ENCODE assay signal across 8 mouse cellular contexts in genomic region chr9:96118861-96119772, GRCm38 (mm10). TPM values are rescaled to one million over a fixed set of nuclear protein-coding genes. Genes with fewer than 3 reads are reported as not detected.
DNase-seq lines count a peak whose midpoint lies in the region; ATAC-seq and TF ChIP-seq lines count a peak whose summit lies in the region.

Gk5 (plus strand) TSS chr9:96119362.

- no peaks in the 10 kb centered on the region for H3K9me3 ChIP-seq in hindbrain, embryonic 10.5 days
- H3K9me3 ChIP-seq in lung, postnatal 0 days (ENCODE audit: low read length) = no peaks in the 10 kb centered on the region

- ATAC-seq in frontal cortex, adult (ENCODE audit: low TSS enrichment) = peak; percentile 99
- ATAC-seq in lung, postnatal 0 days = peak; percentile 100

- H3K27me3 ChIP-seq in hindbrain, embryonic 10.5 days (ENCODE audit: insufficient read depth, poor library complexity, severe bottlenecking) = peaks cover 9% of the 10 kb centered on the region
- no peaks in the 10 kb centered on the region for H3K27me3 ChIP-seq in lung, postnatal 0 days (replicated peaks; ENCODE audit: insufficient read depth, low read length)

- peak within 1 kb of the TSS; percentile 85 for H3K27ac ChIP-seq in hindbrain, embryonic 10.5 days
- no peak within 1 kb of the TSS for H3K27ac ChIP-seq in lung, postnatal 0 days (ENCODE audit: low read length)

- under 1% methylated on average over 76 of the region's 76 CpGs for WGBS in hindbrain, embryonic 10.5 days
- WGBS in lung, postnatal 0 days = under 1% methylated on average over 76 of the region's 76 CpGs

- TF ChIP-seq EP300 in lung, postnatal 0 days (IDR thresholded peaks at IDR 0.05) = no peak

- no peaks in the 10 kb centered on the region for H3K36me3 ChIP-seq in hindbrain, embryonic 10.5 days
- H3K36me3 ChIP-seq in lung, postnatal 0 days (ENCODE audit: insufficient read depth, low read length) = no peaks in the 10 kb centered on the region

- peak within 1 kb of the TSS; percentile 61 for H3K9ac ChIP-seq in lung, postnatal 0 days (replicated peaks; ENCODE audit: low read depth)

- peak within 1 kb of the TSS; percentile 63 for H3K4me3 ChIP-seq in hindbrain, embryonic 10.5 days
- H3K4me3 ChIP-seq in lung, postnatal 0 days (ENCODE audit: low read depth, low read length) = peak within 1 kb of the TSS; percentile 64

- peak; percentile 77 for DNase-seq in MEL-GATA-1-ER (ENCODE audit: extremely low read depth, low read depth)
- peak; percentile 78 for DNase-seq in cerebellum, adult 8-10 months
- DNase-seq in hindbrain, embryonic 10.5 days (ENCODE audit: low spot score) = peak; percentile 98
- DNase-seq in layer of hippocampus, adult 9-11 months = peak; percentile 93
- peak; percentile 97 for DNase-seq in lung, postnatal 0 days (ENCODE audit: low spot score)
- DNase-seq in ovary, postnatal 14 days (ENCODE audit: low spot score) = peak; percentile 99
- peak; percentile 99 for DNase-seq in thymus, postnatal 14 days

- H3K4me2 ChIP-seq in lung, postnatal 0 days (replicated peaks; ENCODE audit: low read depth, low read length) = peak within 1 kb of the TSS; percentile 84

- no peak for TF ChIP-seq CTCF in lung, postnatal 0 days (IDR thresholded peaks at IDR 0.05)

- peaks cover 11% of the 10 kb centered on the region; the same call in 1 of the 2 replicates for H3K4me1 ChIP-seq in hindbrain, embryonic 10.5 days (replicated peaks)
- H3K4me1 ChIP-seq in lung, postnatal 0 days (ENCODE audit: insufficient read depth, low read depth, low read length) = no peaks in the 10 kb centered on the region

RNA-seq across cellular contexts. Expression of gene Gk5, which starts in this region (rescaled TPM):
- 2.1 and 3.2 TPM in 2 replicates for polyA plus RNA-seq in hindbrain, embryonic 10.5 days (2016; fragmentation: Nextera tagmentation; extraction: Ambion mirVana)
- 2.5 and 2.7 TPM in 2 replicates for polyA plus RNA-seq in lung, postnatal 0 days (2015; fragmentation: Nextera tagmentation; extraction: Ambion mirVana)
